Mouse (Mus musculus) mesoderm, embryonic 11.5 days (tissue): Measurements from ENCODE around the gene Dact3.
A peak's percentile ranks its signal among the peaks of the same experiment; 100 is the strongest.

Experiments used
- DNase-seq: peaks from one replicate; pipeline ENCODE4 v3.0.0-alpha.2; 2012; ENCODE audit warnings: low read depth, low spot score

The Dact3 gene

GRCm38 (mm10) chr7:16892352-16892730, 17.2 kb downstream of the Dact3 start:
- DNase-seq = no peak

GRCm38 (mm10) chr7:16893612-16894011, 18.5 kb downstream of the Dact3 start:
- no peak for DNase-seq

- DNase-seq = no peak
Observed at GRCm38 (mm10) chr7:16894279-16894678, 19.2 kb downstream of the Dact3 start.

GRCm38 (mm10) chr7:16895000-16895399, 19.9 kb downstream of the Dact3 start:
- peak; percentile 87 for DNase-seq

GRCm38 (mm10) chr7:16895511-16895910, 20.4 kb downstream of the Dact3 start:
- no peak for DNase-seq

- DNase-seq = no peak
Observed at GRCm38 (mm10) chr7:16900526-16900925, 25.4 kb downstream of the Dact3 start.

GRCm38 (mm10) chr7:16903439-16903955, 28.4 kb downstream of the Dact3 start:
- no peak for DNase-seq

GRCm38 (mm10) chr7:16904120-16904675, 29.1 kb downstream of the Dact3 start:
- DNase-seq = no peak

- no peak for DNase-seq
Observed at GRCm38 (mm10) chr7:16905491-16906021, 30.4 kb downstream of the Dact3 start.

GRCm38 (mm10) chr7:16906281-16906680, 31.2 kb downstream of the Dact3 start, which contains the start of gene Ptgir:
TSS of gene Ptgir (plus strand) at chr7:16906490.
- DNase-seq = no peak

GRCm38 (mm10) chr7:16906889-16907559, 31.9 kb downstream of the Dact3 start:
- DNase-seq = no peak

GRCm38 (mm10) chr7:16907842-16908241, 32.7 kb downstream of the Dact3 start:
- no peak for DNase-seq

- DNase-seq = no peak
Observed at GRCm38 (mm10) chr7:16908367-16908766, 33.2 kb downstream of the Dact3 start.

- no peak for DNase-seq
Observed at GRCm38 (mm10) chr7:16908859-16909258, 33.7 kb downstream of the Dact3 start.

GRCm38 (mm10) chr7:16909909-16910308, 34.8 kb downstream of the Dact3 start:
- no peak for DNase-seq

- no peak for DNase-seq
Observed at GRCm38 (mm10) chr7:16911904-16912303, 36.8 kb downstream of the Dact3 start.

GRCm38 (mm10) chr7:16912360-16912759, 37.2 kb downstream of the Dact3 start:
- no peak for DNase-seq

GRCm38 (mm10) chr7:16913806-16914452, 38.8 kb downstream of the Dact3 start:
- DNase-seq = peak; percentile 83

- DNase-seq = no peak
Observed at GRCm38 (mm10) chr7:16914453-16915343, 39.6 kb downstream of the Dact3 start.

- no peak for DNase-seq
Observed at GRCm38 (mm10) chr7:16915461-16916340, 40.6 kb downstream of the Dact3 start.
